Comparison of ENCODE assay signal across 9 mouse cellular contexts in genomic region chr11:100957244-100957643, GRCm38 (mm10). TPM values are rescaled to one million over a fixed set of nuclear protein-coding genes. Genes with fewer than 3 reads are reported as not detected.
DNase-seq lines count a peak whose midpoint lies in the region; ATAC-seq and TF ChIP-seq lines count a peak whose summit lies in the region.
"Had no signal": no experiment of that assay in that cellular context is flagged by ENCODE, and none has a peak within 500 bp of the region (broad histone marks: within the 10 kb centered on the region; RNA-seq: fewer than 3 reads in every experiment).

No protein-coding gene starts in this region.

- peaks cover 18% of the 10 kb centered on the region for H3K27me3 ChIP-seq in liver, embryonic 12.5 days (replicated peaks)
- H3K27me3 ChIP-seq in intestine, postnatal 0 days (replicated peaks; ENCODE audit: control insufficient read depth, insufficient read depth, low read length), result peaks cover 10% of the 10 kb centered on the region; the same call in 1 of the 2 replicates
- peaks cover 24% of the 10 kb centered on the region for H3K27me3 ChIP-seq in limb, embryonic 11.5 days (ENCODE audit: control insufficient read depth, insufficient read depth, low read length)
- H3K27me3 ChIP-seq in neural tube, embryonic 12.5 days (replicated peaks), result peaks cover 26% of the 10 kb centered on the region

- DNase-seq in liver, result peak; percentile 87
- DNase-seq in cerebellum, adult 18-20 months, result peak; percentile 92 to 95
- peak; percentile 98 for DNase-seq in limb, embryonic 11.5 days (ENCODE audit: low spot score)
- DNase-seq in thymus, adult 18-20 months, result peak; percentile 50 to 57

- no peak for ATAC-seq in liver, embryonic 12.5 days
- peak; percentile 73; the same call in 1 of the 2 replicates for ATAC-seq in frontal cortex, adult (ENCODE audit: low TSS enrichment)
- 0 out of 2 replicates have a peak, but pooled peaks have one; percentile 18 for ATAC-seq in intestine, postnatal 0 days
- no peak for ATAC-seq in limb, embryonic 11.5 days (ENCODE audit: insufficient number of reproducible peaks, low FRiP score, low TSS enrichment, low read depth)
- ATAC-seq in neural tube, embryonic 12.5 days (ENCODE audit: low FRiP score, low read depth), result 0 out of 2 replicates have a peak, but pooled peaks have one; percentile 37

- TF ChIP-seq CTCF in intestine, postnatal 0 days (IDR thresholded peaks at IDR 0.05; ENCODE audit: low read depth), result peak; percentile 96

- no peak overlapping the region for H3K4me2 ChIP-seq in liver, embryonic 12.5 days
- H3K4me2 ChIP-seq in intestine, postnatal 0 days (replicated peaks; ENCODE audit: low read depth), result no peak overlapping the region
- no peak overlapping the region for H3K4me2 ChIP-seq in limb, embryonic 11.5 days (ENCODE audit: low read depth, severe bottlenecking)
- no peak overlapping the region for H3K4me2 ChIP-seq in neural tube, embryonic 12.5 days (replicated peaks)
- H3K4me2 ChIP-seq: embryonic facial prominence, embryonic 12.5 days had no signal

- H3K4me3 ChIP-seq in liver, embryonic 12.5 days, result no peak overlapping the region
- no peak overlapping the region for H3K4me3 ChIP-seq in intestine, postnatal 0 days (ENCODE audit: low read depth, low read length)
- H3K4me3 ChIP-seq in limb, embryonic 11.5 days (ENCODE audit: low read depth, low read length), result no peak overlapping the region
- no peak overlapping the region for H3K4me3 ChIP-seq in neural tube, embryonic 12.5 days
- H3K4me3 ChIP-seq: embryonic facial prominence, embryonic 12.5 days had no signal

- H3K27ac ChIP-seq in liver, embryonic 12.5 days, result no peak overlapping the region
- H3K27ac ChIP-seq in intestine, postnatal 0 days (ENCODE audit: low read depth, low read length), result no peak overlapping the region
- H3K27ac ChIP-seq in limb, embryonic 11.5 days (replicated peaks; ENCODE audit: low read depth, low read length), result no peak overlapping the region
- no peak overlapping the region for H3K27ac ChIP-seq in neural tube, embryonic 12.5 days
- H3K27ac ChIP-seq: embryonic facial prominence, embryonic 12.5 days had no signal

- peaks cover 52% of the 10 kb centered on the region for H3K4me1 ChIP-seq in liver, embryonic 12.5 days
- H3K4me1 ChIP-seq in intestine, postnatal 0 days (replicated peaks; ENCODE audit: control insufficient read depth, insufficient read depth, low read length), result peaks cover 7% of the 10 kb centered on the region; the same call in 1 of the 2 replicates
- H3K4me1 ChIP-seq in limb, embryonic 11.5 days (ENCODE audit: control insufficient read depth, insufficient read depth, low read length), result 0 out of 2 replicates have a peak, but pooled peaks cover 2% of the 10 kb centered on the region
- peaks cover 12% of the 10 kb centered on the region for H3K4me1 ChIP-seq in neural tube, embryonic 12.5 days

- H3K9ac ChIP-seq in liver, embryonic 12.5 days, result no peak overlapping the region
- no peak overlapping the region for H3K9ac ChIP-seq in intestine, postnatal 0 days (ENCODE audit: low read depth, low read length)
- H3K9ac ChIP-seq in limb, embryonic 11.5 days (ENCODE audit: low read length), result no peak overlapping the region
- H3K9ac ChIP-seq in neural tube, embryonic 12.5 days, result no peak overlapping the region
- H3K9ac ChIP-seq: embryonic facial prominence, embryonic 12.5 days had no signal

- peaks cover 7% of the 10 kb centered on the region; the same call in 1 of the 2 replicates for H3K36me3 ChIP-seq in liver, embryonic 12.5 days
- H3K36me3 ChIP-seq in intestine, postnatal 0 days (ENCODE audit: control insufficient read depth, insufficient read depth), result peaks cover 16% of the 10 kb centered on the region; the same call in 1 of the 2 replicates
- H3K36me3 ChIP-seq in limb, embryonic 11.5 days (ENCODE audit: control insufficient read depth, insufficient read depth, low read length), result no peaks in the 10 kb centered on the region
- no peaks in the 10 kb centered on the region for H3K36me3 ChIP-seq in neural tube, embryonic 12.5 days
- H3K36me3 ChIP-seq: embryonic facial prominence, embryonic 12.5 days had no signal

- no peaks in the 10 kb centered on the region for H3K9me3 ChIP-seq in liver, embryonic 12.5 days (replicated peaks)
- H3K9me3 ChIP-seq in intestine, postnatal 0 days (ENCODE audit: control insufficient read depth), result no peaks in the 10 kb centered on the region
- no peaks in the 10 kb centered on the region for H3K9me3 ChIP-seq in limb, embryonic 11.5 days (ENCODE audit: control insufficient read depth, low read length)
- H3K9me3 ChIP-seq in neural tube, embryonic 12.5 days, result no peaks in the 10 kb centered on the region
- H3K9me3 ChIP-seq: embryonic facial prominence, embryonic 12.5 days had no signal

- WGBS in liver, embryonic 12.5 days (ENCODE audit: insufficient replicate concordance), result 4% methylated on average over 5 of the region's 5 CpGs
- WGBS in intestine, postnatal 0 days, result 3% methylated on average over 5 of the region's 5 CpGs
- 2% methylated on average over 5 of the region's 5 CpGs for WGBS in limb, embryonic 11.5 days
- 6% methylated on average over 5 of the region's 5 CpGs for WGBS in neural tube, embryonic 12.5 days

RNA-seq across cellular contexts. Expression of gene Cavin1, which starts 13.4 kb away (rescaled TPM):
- polyA plus RNA-seq in liver, embryonic 12.5 days (2016; fragmentation: Nextera tagmentation; extraction: Ambion mirVana), result 28.9 and 30.0 TPM in 2 replicates
- 191 and 207 TPM in 2 replicates for polyA plus RNA-seq in intestine, postnatal 0 days (2015; fragmentation: Nextera tagmentation; extraction: Ambion mirVana)
- polyA plus RNA-seq in limb, embryonic 11.5 days (2014; fragmentation: Nextera tagmentation; extraction: Ambion mirVana), result 10.2 and 13.3 TPM in 2 replicates
- polyA plus RNA-seq in neural tube, embryonic 12.5 days (2016; fragmentation: Nextera tagmentation; extraction: Ambion mirVana), result 35.0 and 36.0 TPM in 2 replicates

RNA-seq across cellular contexts. Expression of gene Stat3, which starts 17.9 kb away (rescaled TPM):
- 37.3 and 40.1 TPM in 2 replicates for polyA plus RNA-seq in liver, embryonic 12.5 days (2016; fragmentation: Nextera tagmentation; extraction: Ambion mirVana)
- 61.2 and 68.6 TPM in 2 replicates for polyA plus RNA-seq in intestine, postnatal 0 days (2015; fragmentation: Nextera tagmentation; extraction: Ambion mirVana)
- polyA plus RNA-seq in limb, embryonic 11.5 days (2014; fragmentation: Nextera tagmentation; extraction: Ambion mirVana), result 37.1 and 39.4 TPM in 2 replicates
- polyA plus RNA-seq in neural tube, embryonic 12.5 days (2016; fragmentation: Nextera tagmentation; extraction: Ambion mirVana), result 58.8 and 66.9 TPM in 2 replicates

RNA-seq across cellular contexts. Expression of gene Atp6v0a1, which starts 52.0 kb away (rescaled TPM):
- 56.5 and 57.6 TPM in 2 replicates for polyA plus RNA-seq in liver, embryonic 12.5 days (2016; fragmentation: Nextera tagmentation; extraction: Ambion mirVana)
- polyA plus RNA-seq in intestine, postnatal 0 days (2015; fragmentation: Nextera tagmentation; extraction: Ambion mirVana), result 62.1 and 67.2 TPM in 2 replicates
- polyA plus RNA-seq in limb, embryonic 11.5 days (2014; fragmentation: Nextera tagmentation; extraction: Ambion mirVana), result 27.1 and 32.0 TPM in 2 replicates
- polyA plus RNA-seq in neural tube, embryonic 12.5 days (2016; fragmentation: Nextera tagmentation; extraction: Ambion mirVana), result 71.1 and 81.7 TPM in 2 replicates

Comparison
In these comparisons a context has a peak if more than half of its experiments do, and no peak if none do; other contexts are left out.
1. ATAC-seq: peak in frontal cortex, adult (single experiment), intestine, postnatal 0 days (single experiment) and neural tube, embryonic 12.5 days (single experiment); none in liver, embryonic 12.5 days (single experiment) and limb, embryonic 11.5 days (single experiment).
2. Peak in every context shown above with its lines, with median percentiles within 50 percentile points of each other: DNase-seq.